Mouse (Mus musculus) embryonic facial prominence, embryonic 15.5 days (tissue): ENCODE measurements at regions not wholly inside any gene's neighbourhood (a gene's known extent, or its start where the extent isn't known, plus 50 kb on each side); places are given as distances from the start of the nearest gene placed in this dataset.
A peak's percentile ranks its signal among the peaks of the same experiment; 100 is the strongest.

ENCODE experiments used
- ATAC-seq: fragments of 200-750 bp; cut with Nextera tagmentation; 2 replicates; pipeline ENCODE4 v1.8.0; 2017; ENCODE audit warnings: low read depth, moderate TSS enrichment; ENCODE audit not compliant: insufficient number of reproducible peaks, low FRiP score, low TSS enrichment
- H3K27ac ChIP-seq: fragments of 300-500 bp; sonication (generic); replicated peaks from 2 replicates; pipeline ENCODE4 v1.5.1; 2015; ENCODE audit warnings: mild to moderate bottlenecking, inconsistent platforms
- H3K27me3 ChIP-seq: fragments of 300-500 bp; sonication (generic); 2 replicates; pipeline ENCODE4 v1.6.1; 2015; ENCODE audit warnings: inconsistent platforms
- H3K36me3 ChIP-seq: fragments of 300-500 bp; sonication (generic); 2 replicates; pipeline ENCODE4 v1.6.1; 2015; ENCODE audit warnings: mild to moderate bottlenecking, inconsistent platforms
- H3K4me1 ChIP-seq: fragments of 300-500 bp; sonication (generic); 2 replicates; pipeline ENCODE4 v1.6.1; 2015; ENCODE audit warnings: inconsistent platforms
- H3K4me2 ChIP-seq: fragments of 300-500 bp; sonication (generic); replicated peaks from 2 replicates; pipeline ENCODE4 v1.6.1; 2015; ENCODE audit warnings: mild to moderate bottlenecking, inconsistent platforms
- H3K4me3 ChIP-seq: fragments of 300-500 bp; sonication (generic); replicated peaks from 2 replicates; pipeline ENCODE4 v1.5.1; 2015; ENCODE audit warnings: mild to moderate bottlenecking, inconsistent platforms
- H3K9ac ChIP-seq: fragments of 300-500 bp; sonication (generic); 2 replicates; pipeline ENCODE4 v1.6.1; 2015; ENCODE audit warnings: inconsistent platforms
- H3K9me3 ChIP-seq: fragments of 300-500 bp; sonication (generic); replicated peaks from 2 replicates; pipeline ENCODE4 v1.6.1; 2016; ENCODE audit warnings: inconsistent platforms
- WGBS: fragments of 180-500 bp; shearing (Covaris S2); methylation state at CpG from one replicate; pipeline ENCODE4 v1.1.7; 2015; 5-methylcytosine and 5-hydroxymethylcytosine counted together

GRCm38 (mm10) chr19:14880818-14881217 lies 283.0 kb upstream of the Tle4 start:
- no peaks in the 10 kb centered on the region for H3K36me3 ChIP-seq
- whole genome bisulfite sequencing: 62% methylated on average over 4 of the region's 4 CpGs
- no peak overlapping the region for H3K4me2 ChIP-seq
- peaks cover 15% of the 10 kb centered on the region; the same call in 1 of the 2 replicates for H3K27me3 ChIP-seq
- no peak overlapping the region for H3K9ac ChIP-seq
- no peak overlapping the region for H3K4me3 ChIP-seq
- H3K4me1 ChIP-seq: no peaks in the 10 kb centered on the region
- no peaks in the 10 kb centered on the region for H3K9me3 ChIP-seq
- no peak overlapping the region for H3K27ac ChIP-seq
- no peak for ATAC-seq

GRCm38 (mm10) chr19:14873986-14874385 lies 276.1 kb upstream of the Tle4 start:
- no peaks in the 10 kb centered on the region; the same call in 1 of the 2 replicates for H3K4me1 ChIP-seq
- ATAC-seq: no peak
- H3K4me2 ChIP-seq: no peak overlapping the region
- H3K9me3 ChIP-seq: no peaks in the 10 kb centered on the region
- WGBS: 85% methylated on average over 1 of the region's 1 CpGs
- H3K9ac ChIP-seq: no peak overlapping the region
- H3K36me3 ChIP-seq: no peaks in the 10 kb centered on the region
- no peak overlapping the region for H3K27ac ChIP-seq
- no peak overlapping the region for H3K4me3 ChIP-seq
- no peaks in the 10 kb centered on the region for H3K27me3 ChIP-seq

- Histone ChIP-seq H3K9ac (no peak overlapping the region), H3K4me2 (no peak overlapping the region), H3K4me1 (no peaks in the 10 kb centered on the region; the same call in 1 of the 2 replicates), H3K4me3 (no peak overlapping the region), H3K27ac (no peak overlapping the region), H3K27me3 (no peaks in the 10 kb centered on the region), H3K9me3 (no peaks in the 10 kb centered on the region), H3K36me3 (no peaks in the 10 kb centered on the region)
- no peak for ATAC-seq
- WGBS: 11% methylated on average over 7 of the region's 7 CpGs
Observed at GRCm38 (mm10) chr19:14871178-14871867, 273.5 kb upstream of the Tle4 start.

GRCm38 (mm10) chr19:14862654-14863468 lies 265.0 kb upstream of the Tle4 start:
- H3K9ac ChIP-seq: no peak overlapping the region
- 0 out of 2 replicates have a peak overlapping the region, but pooled peaks have one; percentile 5 for H3K4me2 ChIP-seq
- no peak overlapping the region for H3K27ac ChIP-seq
- WGBS: 21% methylated on average over 13 of the region's 13 CpGs
- no peaks in the 10 kb centered on the region for H3K36me3 ChIP-seq
- no peak overlapping the region for H3K4me3 ChIP-seq
- 0 out of 2 replicates have a peak, but pooled peaks cover 5% of the 10 kb centered on the region for H3K27me3 ChIP-seq
- peak; percentile 65; the same call in 1 of the 2 replicates for ATAC-seq
- no peaks in the 10 kb centered on the region for H3K9me3 ChIP-seq
- H3K4me1 ChIP-seq: no peaks in the 10 kb centered on the region

- no peak overlapping the region for H3K9ac ChIP-seq
- no peaks in the 10 kb centered on the region for H3K9me3 ChIP-seq
- no peak overlapping the region for H3K4me2 ChIP-seq
- H3K27me3 ChIP-seq: no peaks in the 10 kb centered on the region
- no peak overlapping the region for H3K27ac ChIP-seq
- no peaks in the 10 kb centered on the region for H3K4me1 ChIP-seq
- H3K4me3 ChIP-seq: no peak overlapping the region
- no peaks in the 10 kb centered on the region for H3K36me3 ChIP-seq
- WGBS: 46% methylated on average over 2 of the region's 2 CpGs
- no peak for ATAC-seq
Observed at GRCm38 (mm10) chr19:14855036-14855435, 257.2 kb upstream of the Tle4 start.

- Histone ChIP-seq H3K27me3 (no peaks in the 10 kb centered on the region), H3K9me3 (no peaks in the 10 kb centered on the region), H3K4me3 (no peak overlapping the region), H3K4me1 (no peaks in the 10 kb centered on the region), H3K9ac (no peak overlapping the region), H3K27ac (no peak overlapping the region), H3K36me3 (no peaks in the 10 kb centered on the region), H3K4me2 (no peak overlapping the region)
- WGBS: 31% methylated on average over 4 of the region's 4 CpGs
- ATAC-seq: no peak
Observed at GRCm38 (mm10) chr19:14853416-14853815, 255.6 kb upstream of the Tle4 start.

GRCm38 (mm10) chr19:14849561-14849960 lies 251.7 kb upstream of the Tle4 start:
- no peaks in the 10 kb centered on the region for H3K4me1 ChIP-seq
- ATAC-seq: no peak
- H3K36me3 ChIP-seq: no peaks in the 10 kb centered on the region
- H3K27me3 ChIP-seq: no peaks in the 10 kb centered on the region
- H3K27ac ChIP-seq: no peak overlapping the region
- no peak overlapping the region for H3K4me3 ChIP-seq
- no peak overlapping the region for H3K9ac ChIP-seq
- 75% methylated on average over 1 of the region's 1 CpGs for WGBS
- H3K9me3 ChIP-seq: no peaks in the 10 kb centered on the region
- H3K4me2 ChIP-seq: no peak overlapping the region

- Histone ChIP-seq H3K4me2 (no peak overlapping the region), H3K4me1 (no peaks in the 10 kb centered on the region), H3K4me3 (no peak overlapping the region), H3K9ac (no peak overlapping the region), H3K27me3 (no peaks in the 10 kb centered on the region), H3K27ac (no peak overlapping the region), H3K36me3 (no peaks in the 10 kb centered on the region), H3K9me3 (no peaks in the 10 kb centered on the region)
- WGBS: 51% methylated on average over 4 of the region's 4 CpGs
- no peak for ATAC-seq
Observed at GRCm38 (mm10) chr19:14847120-14847519, 249.3 kb upstream of the Tle4 start.

- 66% methylated on average over 8 of the region's 8 CpGs for WGBS
Observed at GRCm38 (mm10) chr19:14835629-14836028, 237.8 kb upstream of the Tle4 start.

GRCm38 (mm10) chr19:14816354-14816753 lies 218.5 kb upstream of the Tle4 start:
- Histone ChIP-seq H3K9me3 (no peaks in the 10 kb centered on the region), H3K4me1 (no peaks in the 10 kb centered on the region), H3K4me2 (no peak overlapping the region), H3K36me3 (no peaks in the 10 kb centered on the region), H3K27ac (no peak overlapping the region), H3K9ac (no peak overlapping the region), H3K4me3 (no peak overlapping the region), H3K27me3 (no peaks in the 10 kb centered on the region)
- WGBS: 85% methylated on average over 3 of the region's 3 CpGs
- ATAC-seq: no peak

More at GRCm38 (mm10) chr19:14835629-14836028, 237.8 kb upstream of the Tle4 start:
- Histone ChIP-seq H3K4me1 (no peaks in the 10 kb centered on the region), H3K27ac (no peak overlapping the region), H3K9ac (no peak overlapping the region), H3K9me3 (no peaks in the 10 kb centered on the region), H3K4me3 (no peak overlapping the region), H3K4me2 (no peak overlapping the region), H3K27me3 (no peaks in the 10 kb centered on the region; the same call in 1 of the 2 replicates), H3K36me3 (no peaks in the 10 kb centered on the region)
- ATAC-seq: no peak

GRCm38 (mm10) chr19:14806787-14807186 lies 208.9 kb upstream of the Tle4 start:
- no peak overlapping the region for H3K27ac ChIP-seq
- no peak overlapping the region for H3K9ac ChIP-seq
- H3K27me3 ChIP-seq: 0 out of 2 replicates have a peak, but pooled peaks cover 4% of the 10 kb centered on the region
- 60% methylated on average over 6 of the region's 6 CpGs for WGBS
- no peak overlapping the region for H3K4me2 ChIP-seq
- no peak for ATAC-seq
- H3K4me1 ChIP-seq: no peaks in the 10 kb centered on the region
- H3K36me3 ChIP-seq: no peaks in the 10 kb centered on the region
- H3K4me3 ChIP-seq: no peak overlapping the region
- no peaks in the 10 kb centered on the region for H3K9me3 ChIP-seq
